Mouse (Mus musculus): ENCODE data around the gene Cox4i2.

DNA sequence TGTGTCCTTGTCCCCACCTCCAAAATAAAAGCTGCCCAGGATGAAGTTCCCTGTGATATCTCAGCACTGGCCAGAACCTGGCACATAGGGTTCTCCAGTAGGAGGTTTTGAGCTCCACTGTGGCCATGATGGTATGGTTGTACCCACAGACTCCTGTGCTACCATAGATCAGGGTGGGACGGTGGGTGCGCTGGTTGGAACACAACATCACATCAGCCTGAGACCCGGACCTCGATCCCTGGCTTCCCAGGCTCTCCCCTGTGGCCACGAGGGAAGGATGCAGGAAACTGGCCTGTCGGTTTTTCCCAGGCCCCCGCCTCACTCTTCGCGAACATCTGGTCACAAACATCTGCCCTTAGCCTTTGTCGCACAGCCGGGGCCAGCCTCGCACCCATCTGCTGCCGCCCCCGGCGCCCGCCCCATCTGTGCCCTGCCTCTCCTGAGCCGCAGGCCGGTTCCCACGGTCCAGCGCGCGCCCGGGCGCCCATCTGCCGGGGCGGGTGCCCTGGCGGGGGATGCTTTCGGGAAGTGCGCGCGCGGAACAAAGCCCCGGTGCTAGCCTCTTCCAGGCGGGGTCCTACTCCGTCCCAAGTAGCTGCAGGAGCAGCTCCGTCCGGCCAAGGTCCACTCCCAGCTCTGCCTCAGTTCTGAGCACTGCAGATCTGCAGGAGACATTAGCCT is 30.2 kb upstream of the Cox4i2 start:
- TF ChIP-seq POLR2A (IDR thresholded peaks at IDR 0.05; ENCODE audit: control insufficient read depth, low read depth, low read length) (no peak), CTCF (IDR thresholded peaks at IDR 0.05; ENCODE audit: control insufficient read depth, insufficient read depth, insufficient replicate concordance, low read depth, low read length) (no peak)
